Mouse (Mus musculus) stomach, embryonic 16.5 days (tissue): ENCODE measurements around the gene Bcl7b. TPM values are rescaled to one million over a fixed set of nuclear protein-coding genes. Genes with fewer than 3 reads are reported as not detected.

Experiments used
- ATAC-seq: fragments of 200-750 bp; cut with Nextera tagmentation; 2 replicates; pipeline ENCODE4 v1.8.0; 2017; ENCODE audit warnings: moderate number of reproducible peaks, moderate TSS enrichment; ENCODE audit not compliant: insufficient read depth, low FRiP score
- H3K27ac ChIP-seq: fragments of 300-500 bp; sonication (generic); 2 replicates; pipeline ENCODE4 v1.5.1; 2014; ENCODE audit warnings: low read length
- H3K27me3 ChIP-seq: fragments of 300-500 bp; sonication (generic); 2 replicates; pipeline ENCODE4 v1.6.1; 2014; ENCODE audit warnings: low read length, control low read depth, mixed read lengths; ENCODE audit not compliant: control insufficient read depth, insufficient read depth
- H3K36me3 ChIP-seq: fragments of 300-500 bp; sonication (generic); 2 replicates; pipeline ENCODE4 v1.6.1; 2014; ENCODE audit warnings: low read length; ENCODE audit not compliant: control insufficient read depth, insufficient read depth
- H3K4me1 ChIP-seq: fragments of 300-500 bp; sonication (generic); 2 replicates; pipeline ENCODE4 v1.6.1; 2014; ENCODE audit warnings: low read length, control low read depth, mixed read lengths; ENCODE audit not compliant: control insufficient read depth, insufficient read depth
- H3K4me2 ChIP-seq: fragments of 300-500 bp; sonication (generic); 2 replicates; pipeline ENCODE4 v1.6.1; 2014; ENCODE audit warnings: low read depth, low read length, mixed read lengths
- H3K4me3 ChIP-seq: fragments of 300-500 bp; sonication (generic); replicated peaks from 2 replicates; pipeline ENCODE4 v1.5.1; 2014; ENCODE audit warnings: mild to moderate bottlenecking, low read length
- H3K9ac ChIP-seq: fragments of 300-500 bp; sonication (generic); 2 replicates; pipeline ENCODE4 v1.6.1; 2014; ENCODE audit warnings: low read length
- H3K9me3 ChIP-seq: fragments of 300-500 bp; sonication (generic); replicated peaks from 2 replicates; pipeline ENCODE4 v1.6.1; 2016; ENCODE audit warnings: low read length, control low read depth; ENCODE audit not compliant: control insufficient read depth
- WGBS: fragments of 180-500 bp; shearing (Covaris S2); extraction: QIAGEN DNeasy Blood & Tissue Kit; methylation state at CpG from one replicate; pipeline ENCODE4 v1.1.7; 2014; 5-methylcytosine and 5-hydroxymethylcytosine counted together
- polyA plus RNA-seq: library from polyadenylated mRNA; unstranded; fragments of >200 nt; fragmentation: Nextera tagmentation; extraction: Ambion mirVana; gene quantifications from 2 replicates; pipeline ENCODE4 v1.2.1, GENCODE M21; 2015

The Bcl7b gene
- polyA plus RNA-seq, 1 experiment from 2014 or later = 50.1 TPM

DNA sequence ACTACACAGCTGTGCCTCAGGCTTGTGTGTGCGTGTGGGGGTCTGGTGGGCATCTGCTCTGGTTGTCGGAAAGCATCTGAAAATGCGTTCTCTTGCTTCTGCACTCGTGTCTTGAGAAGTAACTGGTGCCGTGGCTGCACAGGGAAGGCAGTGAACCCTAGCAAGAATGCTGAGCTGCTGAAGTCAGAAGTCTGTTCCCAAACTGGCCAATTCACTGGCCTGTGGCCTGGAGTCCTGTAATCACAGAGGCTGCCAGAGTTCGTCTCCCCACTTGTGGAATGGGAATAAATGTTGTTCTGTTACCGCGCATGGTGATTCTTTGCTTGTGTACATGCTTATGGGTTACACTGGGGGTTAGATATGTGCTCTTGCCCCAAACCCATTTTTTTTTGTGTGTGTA is 5.7 kb upstream of the Bcl7b start:
- H3K27me3 ChIP-seq = no peaks in the 10 kb centered on the region
- peaks cover 1% of the 10 kb centered on the region for H3K36me3 ChIP-seq
- ATAC-seq = no peak
- H3K4me1 ChIP-seq = no peaks in the 10 kb centered on the region
- no peaks in the 10 kb centered on the region for H3K9me3 ChIP-seq
- no peak overlapping the region for H3K27ac ChIP-seq
- no peak overlapping the region for H3K9ac ChIP-seq
- WGBS = 94% methylated on average over 8 of the region's 8 CpGs
- H3K4me2 ChIP-seq = no peak overlapping the region
- no peak overlapping the region for H3K4me3 ChIP-seq

DNA sequence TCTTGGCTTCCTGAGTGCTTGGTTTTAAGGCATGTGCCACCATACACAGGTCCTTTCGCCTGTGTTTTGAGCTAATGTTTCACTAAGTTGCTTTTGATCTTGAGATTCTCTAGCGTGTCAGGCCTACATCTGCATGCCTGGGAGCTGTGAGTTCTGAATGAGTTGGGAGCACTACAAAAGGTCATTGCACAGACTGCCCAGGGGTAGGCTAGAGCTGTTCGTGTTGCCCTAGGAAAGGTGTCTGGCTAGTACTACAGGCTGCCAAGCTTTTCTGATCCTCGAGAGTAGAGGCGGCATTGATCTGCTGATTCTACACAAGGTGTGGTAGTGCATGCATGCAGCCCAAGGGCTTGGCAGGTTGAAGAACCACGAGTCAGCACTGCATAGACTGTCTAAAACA is 5.3 kb upstream of the Bcl7b start:
- H3K27me3 ChIP-seq = no peaks in the 10 kb centered on the region
- no peak overlapping the region for H3K9ac ChIP-seq
- no peak overlapping the region for H3K4me2 ChIP-seq
- no peaks in the 10 kb centered on the region for H3K4me1 ChIP-seq
- ATAC-seq = no peak
- H3K36me3 ChIP-seq = no peaks in the 10 kb centered on the region; the same call in none of the 2 replicates
- H3K9me3 ChIP-seq = no peaks in the 10 kb centered on the region
- H3K27ac ChIP-seq = no peak overlapping the region
- H3K4me3 ChIP-seq = no peak overlapping the region
- WGBS = 76% methylated on average over 6 of the region's 6 CpGs

DNA sequence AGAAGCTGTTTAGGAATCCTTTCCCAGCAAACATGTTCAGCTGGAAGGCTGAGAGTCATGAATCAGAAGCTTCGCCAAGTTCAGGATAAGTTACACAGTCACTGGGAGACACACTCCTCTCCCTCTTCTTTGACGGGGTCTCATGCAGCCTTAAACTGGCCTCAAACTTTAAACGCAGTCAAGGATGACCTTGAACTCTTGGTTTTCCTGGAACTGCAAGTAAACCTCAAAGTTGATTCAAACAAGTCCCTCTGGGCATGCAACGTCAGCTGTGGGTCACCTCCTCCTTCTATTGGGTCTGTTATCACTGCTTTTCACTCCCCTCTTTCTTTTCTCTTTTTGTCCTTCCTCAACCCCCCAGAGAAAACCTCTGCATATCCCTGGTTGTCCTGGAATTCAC is 1.2 kb upstream of the Bcl7b start:
- H3K27me3 ChIP-seq = no peaks in the 10 kb centered on the region
- 70% methylated on average over 4 of the region's 4 CpGs for WGBS

DNA sequence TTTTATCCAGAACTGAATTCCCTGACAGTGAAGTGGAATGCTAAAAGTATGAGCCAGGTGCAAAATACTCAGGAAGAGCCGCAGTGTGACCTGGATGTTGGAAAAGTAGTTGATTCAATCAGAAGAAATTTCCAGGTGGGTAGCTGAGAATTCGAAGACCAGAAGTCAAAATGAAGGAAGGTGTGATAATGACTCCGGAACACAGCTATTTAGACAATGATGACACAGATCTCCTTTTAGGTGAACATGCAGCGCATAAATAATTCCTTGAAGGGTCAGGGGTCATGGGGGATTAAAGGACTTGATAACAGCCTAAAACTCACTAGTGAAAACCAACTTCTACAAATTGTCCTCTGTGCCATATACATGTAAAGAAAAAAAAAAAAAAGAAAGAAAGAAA is 614 bp upstream of the Bcl7b start:
- 0 out of 2 replicates have a peak, but pooled peaks cover 5% of the 10 kb centered on the region for H3K36me3 ChIP-seq
- H3K4me3 ChIP-seq = no peak overlapping the region
- WGBS = 88% methylated on average over 4 of the region's 4 CpGs
- H3K27me3 ChIP-seq = no peaks in the 10 kb centered on the region
- peak overlapping the region; percentile 87; the same call in 1 of the 2 replicates for H3K4me2 ChIP-seq
- H3K27ac ChIP-seq = no peak overlapping the region
- no peaks in the 10 kb centered on the region for H3K9me3 ChIP-seq
- H3K4me1 ChIP-seq = 0 out of 2 replicates have a peak, but pooled peaks cover 2% of the 10 kb centered on the region
- ATAC-seq = no peak
- no peak overlapping the region for H3K9ac ChIP-seq

More for the DNA sequence above, 1.2 kb upstream of the Bcl7b start:
- Histone ChIP-seq H3K4me2 (no peak overlapping the region), H3K36me3 (0 out of 2 replicates have a peak, but pooled peaks cover 5% of the 10 kb centered on the region), H3K4me1 (no peaks in the 10 kb centered on the region), H3K27ac (no peak overlapping the region), H3K9me3 (no peaks in the 10 kb centered on the region), H3K9ac (no peak overlapping the region), H3K4me3 (no peak overlapping the region)
- ATAC-seq = no peak

DNA sequence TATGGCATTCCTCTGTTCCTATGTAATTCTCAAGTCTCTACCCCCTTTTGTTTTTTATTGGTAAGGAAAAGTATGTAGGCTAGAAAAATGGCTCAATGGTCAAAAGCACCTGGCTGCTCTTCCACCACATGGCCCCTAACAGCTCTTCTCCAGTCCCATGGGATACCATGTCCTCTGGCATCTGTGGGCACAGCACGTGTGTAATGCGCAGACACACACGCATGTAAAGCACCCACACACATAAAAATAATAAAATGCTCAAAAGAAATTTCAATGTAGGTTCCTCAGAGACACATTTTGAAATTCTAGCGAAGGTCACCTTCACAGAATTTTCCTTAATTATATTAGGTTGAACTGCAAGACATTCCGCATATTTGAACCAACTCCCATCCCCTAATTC is 1.4 kb downstream of the Bcl7b start:
- H3K4me2 ChIP-seq = peak overlapping the region; percentile 87
- H3K36me3 ChIP-seq = 0 out of 2 replicates have a peak, but pooled peaks cover 5% of the 10 kb centered on the region
- peak overlapping the region; percentile 65 for H3K4me3 ChIP-seq
- 0 out of 2 replicates have a peak, but pooled peaks cover 2% of the 10 kb centered on the region for H3K4me1 ChIP-seq
- 90% methylated on average over 5 of the region's 5 CpGs for WGBS
- ATAC-seq = no peak
- peak overlapping the region; percentile 76 for H3K9ac ChIP-seq
- no peaks in the 10 kb centered on the region for H3K27me3 ChIP-seq
- H3K27ac ChIP-seq = peak overlapping the region; percentile 83; the same call in 1 of the 2 replicates
- H3K9me3 ChIP-seq = no peaks in the 10 kb centered on the region

DNA sequence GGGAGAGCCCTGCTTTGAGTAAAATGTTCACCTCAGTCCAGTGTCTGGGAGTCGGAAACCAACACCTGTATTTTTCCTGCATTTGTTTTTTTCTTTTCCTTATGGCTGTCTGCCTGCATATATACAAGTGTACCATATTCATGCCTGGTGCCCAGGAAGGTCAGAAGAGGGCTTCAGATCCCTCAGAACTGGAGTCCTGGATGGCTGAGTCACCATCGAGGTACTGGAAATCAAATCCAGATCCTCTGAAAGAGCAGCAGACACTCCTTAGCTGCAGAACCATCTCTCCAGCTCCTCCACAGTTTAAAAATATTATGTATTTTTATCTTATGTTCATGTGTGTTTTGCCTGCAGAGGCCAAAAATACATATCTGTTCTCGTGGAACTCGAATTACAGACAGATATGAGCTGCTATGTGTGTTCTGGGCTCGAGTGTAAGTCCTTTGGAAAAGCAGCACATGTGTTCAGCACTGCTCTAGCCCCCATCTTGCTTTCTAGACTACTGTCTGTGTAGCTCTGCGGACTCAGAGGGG is 3.7 kb downstream of the Bcl7b start:
- ATAC-seq = no peak
- H3K4me3 ChIP-seq = no peak overlapping the region
- H3K27me3 ChIP-seq = no peaks in the 10 kb centered on the region
- no peak overlapping the region for H3K4me2 ChIP-seq
- H3K36me3 ChIP-seq = peaks cover 13% of the 10 kb centered on the region; the same call in 1 of the 2 replicates
- H3K27ac ChIP-seq = no peak overlapping the region
- H3K9ac ChIP-seq = peak overlapping the region; percentile 21; the same call in 1 of the 2 replicates
- WGBS = 91% methylated on average over 6 of the region's 6 CpGs
- 0 out of 2 replicates have a peak, but pooled peaks cover 2% of the 10 kb centered on the region for H3K4me1 ChIP-seq
- no peaks in the 10 kb centered on the region for H3K9me3 ChIP-seq

DNA sequence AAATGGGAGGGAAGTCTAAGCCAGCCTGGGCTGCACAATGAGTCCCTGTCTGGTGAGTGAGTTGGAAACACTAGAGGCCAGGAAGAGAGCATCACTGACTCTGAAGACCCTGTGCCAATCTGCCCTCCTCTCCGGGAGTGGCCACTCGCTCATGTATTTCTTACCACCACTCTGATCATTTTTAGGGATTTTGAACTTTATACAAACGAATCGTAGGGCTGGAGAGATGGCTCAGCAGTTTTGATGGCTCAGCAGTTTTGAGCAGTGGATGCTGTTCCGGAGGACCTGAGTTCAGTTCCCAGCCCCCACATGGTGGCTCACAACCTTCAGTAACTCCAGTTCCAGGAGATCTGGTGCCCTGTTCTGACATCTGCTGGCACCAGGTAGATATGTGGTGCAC is 4.9 kb downstream of the Bcl7b start:
- Histone ChIP-seq H3K4me2 (no peak overlapping the region), H3K27me3 (no peaks in the 10 kb centered on the region), H3K4me3 (no peak overlapping the region), H3K9ac (no peak overlapping the region), H3K36me3 (peaks cover 13% of the 10 kb centered on the region; the same call in 1 of the 2 replicates), H3K4me1 (0 out of 2 replicates have a peak, but pooled peaks cover 2% of the 10 kb centered on the region), H3K27ac (no peak overlapping the region), H3K9me3 (no peaks in the 10 kb centered on the region)
- ATAC-seq = no peak
- 88% methylated on average over 5 of the region's 5 CpGs for WGBS

DNA sequence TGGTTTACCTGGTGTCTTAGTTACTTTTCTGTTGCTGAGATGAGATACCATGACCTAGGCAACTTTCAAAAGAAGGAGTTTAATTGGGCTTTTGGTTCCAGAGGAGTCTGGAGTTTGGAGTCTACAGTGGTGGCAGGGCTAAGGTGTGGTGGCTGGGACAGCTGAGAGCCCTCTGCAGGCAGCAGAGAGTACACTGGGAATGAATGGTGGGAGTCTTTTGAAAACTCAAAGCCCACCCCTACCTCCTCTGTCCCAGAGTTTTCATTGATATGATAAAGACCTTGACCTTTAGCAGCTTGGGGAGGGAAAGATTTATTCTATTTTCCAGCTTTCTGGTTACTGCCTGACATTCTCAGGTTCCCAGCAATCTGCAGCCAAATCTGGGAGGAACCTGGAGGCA is 7.0 kb downstream of the Bcl7b start:
- Histone ChIP-seq H3K4me2 (no peak overlapping the region), H3K4me3 (no peak overlapping the region), H3K9ac (no peak overlapping the region), H3K9me3 (no peaks in the 10 kb centered on the region), H3K4me1 (0 out of 2 replicates have a peak, but pooled peaks cover 2% of the 10 kb centered on the region), H3K27ac (no peak overlapping the region), H3K27me3 (no peaks in the 10 kb centered on the region), H3K36me3 (peaks cover 23% of the 10 kb centered on the region)
- ATAC-seq = no peak

DNA sequence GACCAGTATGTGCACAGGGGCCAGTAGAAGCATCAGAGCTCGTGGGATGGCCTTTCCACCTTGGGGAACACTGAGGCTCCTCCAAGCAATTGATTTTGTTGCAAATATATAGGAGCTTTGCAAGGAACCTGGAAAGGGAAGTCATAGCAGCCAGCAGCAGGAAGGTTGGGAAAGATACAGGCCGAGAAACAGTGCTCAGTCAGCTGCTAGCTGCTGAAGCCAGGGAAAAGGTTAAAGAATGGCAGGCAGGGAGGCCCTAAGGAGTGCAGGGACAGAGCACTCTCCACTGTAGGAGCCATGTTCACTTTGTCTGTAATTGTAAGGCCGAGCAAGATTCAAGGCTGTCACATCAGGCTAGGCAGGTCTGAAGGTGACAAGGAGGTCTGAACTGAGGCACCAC is 10.4 kb downstream of the Bcl7b start:
- no peaks in the 10 kb centered on the region for H3K9me3 ChIP-seq
- H3K27me3 ChIP-seq = no peaks in the 10 kb centered on the region
- H3K4me3 ChIP-seq = no peak overlapping the region
- 82% methylated on average over 3 of the region's 3 CpGs for WGBS
- no peak for ATAC-seq
- H3K4me2 ChIP-seq = no peak overlapping the region
- H3K27ac ChIP-seq = no peak overlapping the region
- no peak overlapping the region for H3K9ac ChIP-seq
- H3K36me3 ChIP-seq = peaks cover 27% of the 10 kb centered on the region
- H3K4me1 ChIP-seq = peaks cover 9% of the 10 kb centered on the region
